12 mouse cellular contexts compared by ENCODE assay signal in the genomic region with DNA sequence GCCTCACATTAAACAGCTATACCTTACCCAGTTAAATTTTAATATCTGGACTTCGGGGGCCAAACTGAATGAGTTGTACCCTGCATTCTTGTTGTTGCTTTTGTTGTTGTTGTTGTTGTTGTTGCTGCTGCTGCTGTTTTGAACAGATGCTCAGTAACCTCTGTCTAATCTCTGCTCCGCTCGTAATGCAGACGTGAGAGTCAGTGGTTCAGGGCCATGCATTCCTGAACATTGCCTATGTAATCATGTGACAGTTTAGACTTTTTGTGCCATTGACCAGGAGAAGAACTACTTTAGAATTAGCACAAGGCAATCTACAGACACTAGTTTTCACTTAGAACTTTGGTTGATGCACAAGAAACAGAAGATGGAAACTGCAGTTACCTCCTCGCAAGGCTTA. TPM values are rescaled to one million over a fixed set of nuclear protein-coding genes. Genes with fewer than 3 reads are reported as not detected.
A peak's percentile ranks its signal among the peaks of the same experiment; 100 is the strongest.
DNase-seq lines count a peak whose midpoint lies in the region; ATAC-seq lines count a peak whose summit lies in the region.
"Not testable (repeated sequence)": the region's sequence is repeated elsewhere in the genome, so short reads cannot be mapped to it uniquely, and the experiment has no call there.
"Had no signal": no experiment of that assay in that cellular context is flagged by ENCODE, and none has a peak within 500 bp of the region (broad histone marks: within the 10 kb centered on the region; RNA-seq: fewer than 3 reads in every experiment).

No protein-coding gene starts in this region.

- ATAC-seq in embryonic facial prominence, embryonic 15.5 days (ENCODE audit: insufficient number of reproducible peaks, low FRiP score, low TSS enrichment, low read depth); limb, embryonic 12.5 days (ENCODE audit: insufficient number of reproducible peaks, insufficient read depth, low FRiP score, low TSS enrichment, low read depth): not testable (repeated sequence)
- peak; percentile 28; the same call in 1 of the 2 replicates for ATAC-seq in hindbrain, embryonic 11.5 days (ENCODE audit: low FRiP score)
- ATAC-seq in intestine, embryonic 16.5 days = peak; percentile 58
- ATAC-seq in neural tube, embryonic 12.5 days (ENCODE audit: low FRiP score, low read depth) = peak; percentile 49; the same call in 1 of the 2 replicates

- peak; percentile 20 for DNase-seq in A20 (ENCODE audit: low read depth, low spot score)
- DNase-seq in heart, embryonic 10.5 days (ENCODE audit: low spot score); hindbrain, embryonic 11.5 days (ENCODE audit: low spot score); midbrain, embryonic 10.5 days (ENCODE audit: low spot score): not testable (repeated sequence)

- H3K9ac ChIP-seq in embryonic facial prominence, embryonic 15.5 days; hindbrain, embryonic 11.5 days (ENCODE audit: low read depth, low read length); intestine, embryonic 16.5 days (ENCODE audit: low read depth, low read length); limb, embryonic 12.5 days (replicated peaks); neural tube, embryonic 12.5 days: not testable (repeated sequence)

- not testable (repeated sequence) for H3K27ac ChIP-seq in embryonic facial prominence, embryonic 15.5 days (replicated peaks); heart, embryonic 10.5 days; hindbrain, embryonic 11.5 days (ENCODE audit: low read depth, low read length); intestine, embryonic 16.5 days (ENCODE audit: low read length); limb, embryonic 12.5 days; midbrain, embryonic 10.5 days (replicated peaks); neural tube, embryonic 12.5 days

- not testable (repeated sequence) for H3K9me3 ChIP-seq in embryonic facial prominence, embryonic 15.5 days (replicated peaks); heart, embryonic 10.5 days; hindbrain, embryonic 11.5 days (ENCODE audit: control insufficient read depth, low read length); intestine, embryonic 16.5 days (ENCODE audit: control insufficient read depth, low read length); limb, embryonic 12.5 days; midbrain, embryonic 10.5 days (replicated peaks); neural tube, embryonic 12.5 days

- peak overlapping the region; percentile 45 for H3K4me2 ChIP-seq in embryonic facial prominence, embryonic 15.5 days (replicated peaks)
- H3K4me2 ChIP-seq in hindbrain, embryonic 11.5 days (replicated peaks; ENCODE audit: low read depth, low read length) = peak overlapping the region; percentile 14; the same call in 1 of the 2 replicates
- H3K4me2 ChIP-seq in intestine, embryonic 16.5 days (ENCODE audit: low read depth, low read length) = peak overlapping the region; percentile 42; the same call in 1 of the 2 replicates
- H3K4me2 ChIP-seq in limb, embryonic 12.5 days = peak overlapping the region; percentile 48
- peak overlapping the region; percentile 53 for H3K4me2 ChIP-seq in neural tube, embryonic 12.5 days (replicated peaks)

- peak overlapping the region; percentile 37 for H3K4me3 ChIP-seq in embryonic facial prominence, embryonic 15.5 days (replicated peaks)
- H3K4me3 ChIP-seq in heart, embryonic 10.5 days = peak overlapping the region; percentile 44; the same call in 1 of the 2 replicates
- not testable (repeated sequence) for H3K4me3 ChIP-seq in hindbrain, embryonic 11.5 days (ENCODE audit: low read depth, low read length); neural tube, embryonic 12.5 days
- H3K4me3 ChIP-seq in intestine, embryonic 16.5 days (ENCODE audit: low read length) = peak overlapping the region; percentile 36; the same call in 1 of the 2 replicates
- peak overlapping the region; percentile 38; the same call in 1 of the 2 replicates for H3K4me3 ChIP-seq in limb, embryonic 12.5 days (replicated peaks)
- peak overlapping the region; percentile 47; the same call in 1 of the 2 replicates for H3K4me3 ChIP-seq in midbrain, embryonic 10.5 days

- not testable (repeated sequence) for H3K36me3 ChIP-seq in embryonic facial prominence, embryonic 15.5 days; heart, embryonic 10.5 days; hindbrain, embryonic 11.5 days (ENCODE audit: control insufficient read depth, insufficient read depth, low read length); intestine, embryonic 16.5 days (ENCODE audit: control insufficient read depth, insufficient read depth, low read length); limb, embryonic 12.5 days; midbrain, embryonic 10.5 days; neural tube, embryonic 12.5 days

- 57% methylated on average over 5 of the region's 5 CpGs for WGBS in embryonic facial prominence, embryonic 15.5 days
- 63% methylated on average over 5 of the region's 5 CpGs for WGBS in heart, embryonic 10.5 days
- 66% methylated on average over 5 of the region's 5 CpGs for WGBS in hindbrain, embryonic 11.5 days
- 56% methylated on average over 5 of the region's 5 CpGs for WGBS in intestine, embryonic 16.5 days
- WGBS in limb, embryonic 12.5 days = 54% methylated on average over 5 of the region's 5 CpGs
- 68% methylated on average over 5 of the region's 5 CpGs for WGBS in midbrain, embryonic 10.5 days
- WGBS in neural tube, embryonic 12.5 days = 56% methylated on average over 5 of the region's 5 CpGs

- not testable (repeated sequence) for H3K27me3 ChIP-seq in embryonic facial prominence, embryonic 15.5 days; heart, embryonic 10.5 days (ENCODE audit: insufficient read depth, poor library complexity, severe bottlenecking); hindbrain, embryonic 11.5 days (ENCODE audit: control insufficient read depth, insufficient read depth, low read length); intestine, embryonic 16.5 days (replicated peaks; ENCODE audit: control insufficient read depth, insufficient read depth, low read length); limb, embryonic 12.5 days; midbrain, embryonic 10.5 days (ENCODE audit: low read depth, poor library complexity, severe bottlenecking); neural tube, embryonic 12.5 days (replicated peaks)

- not testable (repeated sequence) for H3K4me1 ChIP-seq in embryonic facial prominence, embryonic 15.5 days; heart, embryonic 10.5 days; hindbrain, embryonic 11.5 days (replicated peaks; ENCODE audit: control insufficient read depth, insufficient read depth, low read length); intestine, embryonic 16.5 days (ENCODE audit: control insufficient read depth, insufficient read depth, low read length); limb, embryonic 12.5 days (replicated peaks); midbrain, embryonic 10.5 days; neural tube, embryonic 12.5 days

RNA-seq across cellular contexts. Expression of gene Tmsb15b2, which starts 17.0 kb away (rescaled TPM):
- polyA plus RNA-seq in embryonic facial prominence, embryonic 15.5 days (2015; fragmentation: Nextera tagmentation; extraction: Ambion mirVana) = 45.0 and 55.7 TPM in 2 replicates
- 19.7 and 28.3 TPM in 2 replicates for polyA plus RNA-seq in heart, embryonic 10.5 days (2016; fragmentation: Nextera tagmentation; extraction: Ambion mirVana)
- polyA plus RNA-seq in hindbrain, embryonic 11.5 days (2014; fragmentation: Nextera tagmentation; extraction: Ambion mirVana) = 68.8 and 68.9 TPM in 2 replicates
- 39.5 and 39.9 TPM in 2 replicates for polyA plus RNA-seq in intestine, embryonic 16.5 days (2015; fragmentation: Nextera tagmentation; extraction: Ambion mirVana)
- polyA plus RNA-seq in limb, embryonic 12.5 days (2016; fragmentation: Nextera tagmentation; extraction: Ambion mirVana) = 91.2 and 96.7 TPM in 2 replicates
- 39.2 and 41.4 TPM in 2 replicates for polyA plus RNA-seq in midbrain, embryonic 10.5 days (2016; fragmentation: Nextera tagmentation; extraction: Ambion mirVana)
- polyA plus RNA-seq in neural tube, embryonic 12.5 days (2016; fragmentation: Nextera tagmentation; extraction: Ambion mirVana) = 81.4 and 93.4 TPM in 2 replicates
- polyA plus RNA-seq: gonadal fat pad, adult 2 months; myocyte had no signal

RNA-seq across cellular contexts. Expression of gene Tmsb15l, which starts 18.4 kb away (rescaled TPM):
- 3.7 and 3.9 TPM in 2 replicates for polyA plus RNA-seq in embryonic facial prominence, embryonic 15.5 days (2015; fragmentation: Nextera tagmentation; extraction: Ambion mirVana)
- polyA plus RNA-seq in heart, embryonic 10.5 days (2016; fragmentation: Nextera tagmentation; extraction: Ambion mirVana) = 1.4 and 2.4 TPM in 2 replicates
- polyA plus RNA-seq in hindbrain, embryonic 11.5 days (2014; fragmentation: Nextera tagmentation; extraction: Ambion mirVana) = 4.3 and 9.0 TPM in 2 replicates
- polyA plus RNA-seq in intestine, embryonic 16.5 days (2015; fragmentation: Nextera tagmentation; extraction: Ambion mirVana) = 3.9 TPM in 2 replicates
- polyA plus RNA-seq in limb, embryonic 12.5 days (2016; fragmentation: Nextera tagmentation; extraction: Ambion mirVana) = 6.9 and 9.4 TPM in 2 replicates
- polyA plus RNA-seq in midbrain, embryonic 10.5 days (2016; fragmentation: Nextera tagmentation; extraction: Ambion mirVana) = 4.6 and 5.4 TPM in 2 replicates
- 8.6 and 10.2 TPM in 2 replicates for polyA plus RNA-seq in neural tube, embryonic 12.5 days (2016; fragmentation: Nextera tagmentation; extraction: Ambion mirVana)
- polyA plus RNA-seq: myocyte had no signal

RNA-seq across cellular contexts. Expression of gene Tmsb15b1, which starts 18.4 kb away (rescaled TPM):
- 28.7 and 33.6 TPM in 2 replicates for polyA plus RNA-seq in embryonic facial prominence, embryonic 15.5 days (2015; fragmentation: Nextera tagmentation; extraction: Ambion mirVana)
- 11.8 and 13.6 TPM in 2 replicates for polyA plus RNA-seq in heart, embryonic 10.5 days (2016; fragmentation: Nextera tagmentation; extraction: Ambion mirVana)
- polyA plus RNA-seq in hindbrain, embryonic 11.5 days (2014; fragmentation: Nextera tagmentation; extraction: Ambion mirVana) = 28.7 and 31.1 TPM in 2 replicates
- polyA plus RNA-seq in intestine, embryonic 16.5 days (2015; fragmentation: Nextera tagmentation; extraction: Ambion mirVana) = 19.4 and 21.6 TPM in 2 replicates
- 36.9 and 38.8 TPM in 2 replicates for polyA plus RNA-seq in limb, embryonic 12.5 days (2016; fragmentation: Nextera tagmentation; extraction: Ambion mirVana)
- polyA plus RNA-seq in midbrain, embryonic 10.5 days (2016; fragmentation: Nextera tagmentation; extraction: Ambion mirVana) = 17.0 and 18.7 TPM in 2 replicates
- polyA plus RNA-seq in neural tube, embryonic 12.5 days (2016; fragmentation: Nextera tagmentation; extraction: Ambion mirVana) = 26.5 and 31.5 TPM in 2 replicates
- polyA plus RNA-seq: myocyte had no signal

RNA-seq across cellular contexts. Expression of gene H2bfm, which starts 31.2 kb away (rescaled TPM):
- polyA plus RNA-seq in embryonic facial prominence, embryonic 15.5 days (2015; fragmentation: Nextera tagmentation; extraction: Ambion mirVana) = not detected in 2 replicates
- polyA plus RNA-seq in heart, embryonic 10.5 days (2016; fragmentation: Nextera tagmentation; extraction: Ambion mirVana) = not detected in 2 replicates
- not detected in 2 replicates for polyA plus RNA-seq in hindbrain, embryonic 11.5 days (2014; fragmentation: Nextera tagmentation; extraction: Ambion mirVana)
- not detected in 2 replicates for polyA plus RNA-seq in intestine, embryonic 16.5 days (2015; fragmentation: Nextera tagmentation; extraction: Ambion mirVana)
- polyA plus RNA-seq in limb, embryonic 12.5 days (2016; fragmentation: Nextera tagmentation; extraction: Ambion mirVana) = not detected in 2 replicates
- polyA plus RNA-seq in midbrain, embryonic 10.5 days (2016; fragmentation: Nextera tagmentation; extraction: Ambion mirVana) = not detected in 2 replicates
- polyA plus RNA-seq in neural tube, embryonic 12.5 days (2016; fragmentation: Nextera tagmentation; extraction: Ambion mirVana) = not detected in 2 replicates
- polyA plus RNA-seq: gonadal fat pad, adult 2 months; kidney, adult 2 months; limb, embryonic 11.5 days; myocyte had no signal

RNA-seq across cellular contexts. Expression of gene Zcchc18, which starts 34.7 kb away (rescaled TPM):
- 15.0 and 18.9 TPM in 2 replicates for polyA plus RNA-seq in embryonic facial prominence, embryonic 15.5 days (2015; fragmentation: Nextera tagmentation; extraction: Ambion mirVana)
- 4.0 and 8.6 TPM in 2 replicates for polyA plus RNA-seq in heart, embryonic 10.5 days (2016; fragmentation: Nextera tagmentation; extraction: Ambion mirVana)
- polyA plus RNA-seq in hindbrain, embryonic 11.5 days (2014; fragmentation: Nextera tagmentation; extraction: Ambion mirVana) = 90.7 and 98.9 TPM in 2 replicates
- 12.7 and 14.3 TPM in 2 replicates for polyA plus RNA-seq in intestine, embryonic 16.5 days (2015; fragmentation: Nextera tagmentation; extraction: Ambion mirVana)
- polyA plus RNA-seq in limb, embryonic 12.5 days (2016; fragmentation: Nextera tagmentation; extraction: Ambion mirVana) = 42.2 and 46.5 TPM in 2 replicates
- polyA plus RNA-seq in midbrain, embryonic 10.5 days (2016; fragmentation: Nextera tagmentation; extraction: Ambion mirVana) = 50.8 and 71.3 TPM in 2 replicates
- 129 and 142 TPM in 2 replicates for polyA plus RNA-seq in neural tube, embryonic 12.5 days (2016; fragmentation: Nextera tagmentation; extraction: Ambion mirVana)
